Mouse (Mus musculus) liver, postnatal 0 days (tissue): ENCODE measurements around the gene Fibin.

Source experiments
- CTCF ChIP-seq: sonication (generic); IDR thresholded peaks from 2 replicates; pipeline ENCODE4 v1.5.1; 2016; ENCODE audit warnings: antibody characterized with exemption, low read depth
- EP300 ChIP-seq: IDR thresholded peaks from 2 replicates; pipeline ENCODE4 v1.6.1; 2016; ENCODE audit warnings: antibody characterized with exemption, low read depth, mild to moderate bottlenecking

GRCm38 (mm10) chr2:110376660-110377059, 13.7 kb upstream of the Fibin start:
- TF ChIP-seq CTCF: no peak
- TF ChIP-seq EP300: no peak
